Mouse (Mus musculus) kidney, adult 18-20 months (tissue): ENCODE measurements at regions not wholly inside any gene's neighbourhood (a gene's known extent, or its start where the extent isn't known, plus 50 kb on each side); places are given as distances from the start of the nearest gene placed in this dataset.

ENCODE experiments used
- DNase-seq: peaks from one replicate; pipeline ENCODE4 v3.0.0; 2021

GRCm38 (mm10) chrX:115030381-115031136 lies 123.2 kb downstream of the Ube2dnl2 start:
- no peak for DNase-seq

- DNase-seq, result no peak
Measured at GRCm38 (mm10) chrX:115031506-115031905, 124.1 kb downstream of the Ube2dnl2 start.

GRCm38 (mm10) chrX:115038997-115039396 lies 131.6 kb downstream of the Ube2dnl2 start:
- no peak for DNase-seq

- DNase-seq, result no peak
Measured at GRCm38 (mm10) chrX:115062556-115063146, 155.3 kb downstream of the Ube2dnl2 start.

- no peak for DNase-seq
Measured at GRCm38 (mm10) chrX:115069339-115069738, 162.0 kb downstream of the Ube2dnl2 start.

- DNase-seq, result peak; percentile 33
Measured at GRCm38 (mm10) chrX:115092021-115092420, 184.6 kb downstream of the Ube2dnl2 start.

GRCm38 (mm10) chrX:115093063-115093579 lies 185.7 kb downstream of the Ube2dnl2 start:
- DNase-seq, result no peak
